Mouse (Mus musculus): ENCODE measurements around the gene Olfr770. TPM values are rescaled to one million over a fixed set of nuclear protein-coding genes. Genes with fewer than 3 reads are reported as not detected.
"Not testable (repeated sequence)": the region's sequence is repeated elsewhere in the genome, so short reads cannot be mapped to it uniquely, and the experiment has no call there.

Olfr770 gene
- not detected in 2 replicates for polyA plus RNA-seq (2012; rRNA removed)

DNA sequence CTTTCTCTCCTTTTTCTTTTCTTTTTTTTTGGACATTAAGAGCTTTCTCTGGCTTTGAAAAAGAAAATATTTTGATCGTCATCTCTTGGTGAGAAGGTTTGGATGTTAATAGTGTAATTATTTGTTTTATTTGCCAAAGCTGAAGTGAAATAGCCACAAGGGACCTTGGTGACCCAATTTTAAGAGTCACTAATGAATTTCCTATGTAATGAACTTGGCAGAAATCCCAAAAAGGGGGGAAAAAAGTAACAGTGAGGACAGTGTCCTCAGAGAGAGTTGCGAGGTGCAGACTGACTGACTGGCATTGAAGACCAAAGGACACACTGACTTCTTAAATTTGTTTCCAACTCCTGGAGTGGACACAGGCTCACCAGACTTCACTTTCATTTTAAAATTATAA, at the start of gene Olfr770:
TSS of gene Olfr770 (minus strand) at position 101 of the 400 bp plus-strand sequence.
- no peak for DNase-seq (ENCODE audit: low read depth)

- DNase-seq (ENCODE audit: low read depth), result not testable (repeated sequence)
Observed at GRCm38 (mm10) chr10:129187319-129187718, 48.5 kb upstream of the Olfr770 start, which contains the start of gene Olfr773. Gene Olfr773 (minus strand): TSS chr10:129187419.

GRCm38 (mm10) chr10:129177821-129178220, 39.0 kb upstream of the Olfr770 start, which contains the start of gene Olfr772:
Gene Olfr772 (minus strand): TSS chr10:129177921.
- DNase-seq (ENCODE audit: low read depth), result not testable (repeated sequence)

DNA sequence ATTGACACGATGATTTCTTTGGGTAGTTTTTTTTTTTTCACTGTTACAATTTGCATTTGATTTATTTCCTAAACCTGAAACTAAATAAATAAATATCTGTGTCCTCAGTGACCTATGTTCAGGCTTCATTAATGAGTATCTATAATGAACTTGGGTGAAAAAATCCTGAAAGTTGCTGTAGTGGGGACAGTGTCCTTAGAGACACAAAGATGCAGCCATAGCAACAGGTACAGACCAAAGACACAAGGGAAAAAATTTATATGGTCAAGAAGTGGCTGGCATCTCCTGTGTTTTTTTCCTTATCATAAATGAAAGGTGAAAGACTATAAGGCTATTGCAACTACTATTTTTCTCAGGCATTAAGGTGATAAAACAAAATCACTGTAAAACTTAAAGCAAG, 25.9 kb upstream of the Olfr770 start, which contains the start of gene Olfr771:
TSS of gene Olfr771 (minus strand) at position 101 of the 400 bp plus-strand sequence.
- no peak for DNase-seq (ENCODE audit: low read depth)

- DNase-seq (ENCODE audit: low read depth), result no peak
Observed at GRCm38 (mm10) chr10:129117761-129118160, 21.0 kb downstream of the Olfr770 start, which contains the start of gene Olfr769. Gene Olfr769 (minus strand): TSS chr10:129117861.

GRCm38 (mm10) chr10:129115146-129115545, 23.7 kb downstream of the Olfr770 start:
- no peak for DNase-seq (ENCODE audit: low read depth)

- no peak for DNase-seq (ENCODE audit: low read depth)
Observed at GRCm38 (mm10) chr10:129101231-129101630, 37.6 kb downstream of the Olfr770 start.

- DNase-seq (ENCODE audit: low read depth), result no peak
Observed at GRCm38 (mm10) chr10:129099275-129099674, 39.5 kb downstream of the Olfr770 start, which contains the start of gene Olfr768. Gene Olfr768 (minus strand): TSS chr10:129099375.

- DNase-seq (ENCODE audit: low read depth), result not testable (repeated sequence)
Observed at GRCm38 (mm10) chr10:129082810-129083209, 56.0 kb downstream of the Olfr770 start, which contains the start of gene Olfr767. Gene Olfr767 (minus strand): TSS chr10:129082910.

Other genes with a start within 250 kb of the Olfr770 start
- gene Gdf11, start 247.3 kb downstream of the Olfr770 start, polyA plus RNA-seq (2012; rRNA removed), result 1.4 and 1.7 TPM in 2 replicates
- 221 and 278 TPM in 2 replicates for gene Cd63, start 238.0 kb downstream of the Olfr770 start, polyA plus RNA-seq (2012; rRNA removed)
- gene Rdh5, start 216.1 kb downstream of the Olfr770 start, polyA plus RNA-seq (2012; rRNA removed), result 23.7 and 24.5 TPM in 2 replicates
- 227 and 296 TPM in 2 replicates for gene Bloc1s1, start 215.0 kb downstream of the Olfr770 start, polyA plus RNA-seq (2012; rRNA removed)
- 85.0 and 170 TPM in 2 replicates for gene Itga7, start 205.2 kb downstream of the Olfr770 start, polyA plus RNA-seq (2012; rRNA removed)
- 3.9 and 6.2 TPM in 2 replicates for gene Mettl7b, start 178.0 kb downstream of the Olfr770 start, polyA plus RNA-seq (2012; rRNA removed)
- not detected in 2 replicates for gene Olfr9, start 149.6 kb downstream of the Olfr770 start, polyA plus RNA-seq (2012; rRNA removed)
- gene Olfr763, start 128.2 kb downstream of the Olfr770 start, polyA plus RNA-seq (2012; rRNA removed), result not detected in 2 replicates
- not detected in 2 replicates for gene Olfr764-ps1, start 99.1 kb downstream of the Olfr770 start, polyA plus RNA-seq (2012; rRNA removed)
- gene Olfr765, start 89.0 kb downstream of the Olfr770 start, polyA plus RNA-seq (2012; rRNA removed), result not detected in 2 replicates
- gene Olfr766-ps1, start 70.0 kb downstream of the Olfr770 start, polyA plus RNA-seq (2012; rRNA removed), result not detected in 2 replicates
- gene Olfr767, start 56.1 kb downstream of the Olfr770 start, polyA plus RNA-seq (2012; rRNA removed), result not detected in 2 replicates
- not detected in 2 replicates for gene Olfr768, start 39.6 kb downstream of the Olfr770 start, polyA plus RNA-seq (2012; rRNA removed)
- not detected in 2 replicates for gene Olfr769, start 21.1 kb downstream of the Olfr770 start, polyA plus RNA-seq (2012; rRNA removed)
- gene Olfr771, start 25.8 kb upstream of the Olfr770 start, polyA plus RNA-seq (2012; rRNA removed), result not detected in 2 replicates
- not detected in 2 replicates for gene Olfr772, start 38.9 kb upstream of the Olfr770 start, polyA plus RNA-seq (2012; rRNA removed)
- gene Olfr773, start 48.4 kb upstream of the Olfr770 start, polyA plus RNA-seq (2012; rRNA removed), result not detected in 2 replicates
- not detected in 2 replicates for gene Olfr774, start 97.2 kb upstream of the Olfr770 start, polyA plus RNA-seq (2012; rRNA removed)
- not detected in 2 replicates for gene Olfr775, start 109.4 kb upstream of the Olfr770 start, polyA plus RNA-seq (2012; rRNA removed)
- gene Olfr776, start 120.1 kb upstream of the Olfr770 start, polyA plus RNA-seq (2012; rRNA removed), result not detected in 2 replicates
- gene Olfr777, start 132.5 kb upstream of the Olfr770 start, polyA plus RNA-seq (2012; rRNA removed), result not detected in 2 replicates
- gene Olfr780, start 179.1 kb upstream of the Olfr770 start, polyA plus RNA-seq (2012; rRNA removed), result not detected in 2 replicates
- gene Olfr781, start 189.9 kb upstream of the Olfr770 start, polyA plus RNA-seq (2012; rRNA removed), result not detected in 2 replicates
- gene Olfr782, start 209.9 kb upstream of the Olfr770 start, polyA plus RNA-seq (2012; rRNA removed), result not detected in 2 replicates
- gene Olfr784, start 245.1 kb upstream of the Olfr770 start, polyA plus RNA-seq (2012; rRNA removed), result 0.03 and 0.05 TPM in 2 replicates

All from gonadal fat pad, adult 2 months (tissue).